Mouse (Mus musculus) right cerebral cortex, adult 18-20 months (tissue): ENCODE data around the gene Usp11.
A peak's percentile ranks its signal among the peaks of the same experiment; 100 is the strongest.
"Not testable (repeated sequence)": the region's sequence is repeated elsewhere in the genome, so short reads cannot be mapped to it uniquely, and the experiment has no call there.

Experiments
- DNase-seq: peaks from one replicate; pipeline ENCODE4 v3.0.0; 2022; ENCODE audit warnings: mixed read lengths

Gene Usp11

GRCm38 (mm10) chrX:20703741-20704290 is at the start of gene Usp11:
Usp11 (plus strand) TSS chrX:20703906.
- peak; percentile 43 for DNase-seq

GRCm38 (mm10) chrX:20657593-20657992 is 46.1 kb upstream of the Usp11 start:
- DNase-seq = no peak

GRCm38 (mm10) chrX:20658026-20658652 is 45.6 kb upstream of the Usp11 start, which contains the start of gene Uba1:
Uba1 (plus strand) TSS chrX:20658326.
- peak; percentile 86 for DNase-seq

GRCm38 (mm10) chrX:20658891-20659406 is 44.8 kb upstream of the Usp11 start:
- DNase-seq = no peak

- no peak for DNase-seq
Observed at GRCm38 (mm10) chrX:20662317-20662715, 41.4 kb upstream of the Usp11 start.

- DNase-seq = peak; percentile 87
Observed at GRCm38 (mm10) chrX:20662716-20663443, 40.8 kb upstream of the Usp11 start.

- DNase-seq = no peak
Observed at GRCm38 (mm10) chrX:20663444-20663790, 40.3 kb upstream of the Usp11 start.

GRCm38 (mm10) chrX:20687519-20688067 is 16.1 kb upstream of the Usp11 start, which contains the start of gene Cdk16:
Cdk16 (plus strand) TSS chrX:20687954.
- peak; percentile 89 for DNase-seq

GRCm38 (mm10) chrX:20688068-20688547 is 15.6 kb upstream of the Usp11 start:
- DNase-seq = peak; percentile 86

- DNase-seq = peak; percentile 38
Observed at GRCm38 (mm10) chrX:20688615-20689014, 15.1 kb upstream of the Usp11 start.

GRCm38 (mm10) chrX:20691566-20691965 is 12.1 kb upstream of the Usp11 start:
- DNase-seq = no peak

- DNase-seq = no peak
Observed at GRCm38 (mm10) chrX:20692616-20693015, 11.1 kb upstream of the Usp11 start.

- no peak for DNase-seq
Observed at GRCm38 (mm10) chrX:20695842-20696241, 7.9 kb upstream of the Usp11 start.

GRCm38 (mm10) chrX:20704295-20705082 is 783 bp downstream of the Usp11 start:
- DNase-seq = peak; percentile 81

GRCm38 (mm10) chrX:20705083-20705402 is 1.3 kb downstream of the Usp11 start:
- DNase-seq = no peak

GRCm38 (mm10) chrX:20728681-20729080 is 25.0 kb downstream of the Usp11 start:
- DNase-seq = no peak

GRCm38 (mm10) chrX:20730048-20730447 is 26.3 kb downstream of the Usp11 start:
- not testable (repeated sequence) for DNase-seq

- DNase-seq = peak; percentile 30
Observed at GRCm38 (mm10) chrX:20736479-20736878, 32.8 kb downstream of the Usp11 start.

GRCm38 (mm10) chrX:20748829-20749228 is 45.1 kb downstream of the Usp11 start:
- DNase-seq = no peak

- no peak for DNase-seq
Observed at GRCm38 (mm10) chrX:20761201-20761600, 57.5 kb downstream of the Usp11 start.
